Mouse (Mus musculus) adrenal gland, postnatal 10 days (tissue): ENCODE results near the gene Capn8. TPM values are rescaled to one million over a fixed set of nuclear protein-coding genes. Genes with fewer than 3 reads are reported as not detected.

ENCODE experiments used
- DNase-seq: peaks from one replicate; pipeline ENCODE4 v3.0.0; 2021; ENCODE audit warnings: mixed read lengths
- total RNA-seq, 2 experiments: library from RNA; stranded (reverse); gene quantifications; 2 replicates each; pipeline ENCODE4 v1.2.3; 2021

The Capn8 gene
- total RNA-seq, 2 experiments from 2014 or later: not detected

- DNase-seq: no peak
Measured at GRCm38 (mm10) chr1:182679169-182679568, 114.4 kb downstream of the Capn8 start.

- no peak for DNase-seq
Measured at GRCm38 (mm10) chr1:182679582-182679981, 114.8 kb downstream of the Capn8 start.

Other genes with a start within 250 kb of the Capn8 start
- gene Fbxo28, start 223.4 kb upstream of the Capn8 start, total RNA-seq: 10 to 100 TPM; 28.9 to 33.9 TPM
- 10 to 100 TPM; 21.2 to 21.9 TPM for gene Trp53bp2, start 155.8 kb upstream of the Capn8 start, total RNA-seq
- gene Capn2, start 47.4 kb upstream of the Capn8 start, total RNA-seq: 10 to 100 TPM; 79.3 to 94.3 TPM
- not detected for gene Ccdc185, start 184.2 kb downstream of the Capn8 start, total RNA-seq
- gene Susd4, start 198.9 kb downstream of the Capn8 start, total RNA-seq: 1 to 10 TPM; 3.9 to 4.5 TPM